Mouse (Mus musculus) hindbrain, embryonic 11.5 days (tissue): ENCODE measurements around the gene Fate1. TPM values are rescaled to one million over a fixed set of nuclear protein-coding genes. Genes with fewer than 3 reads are reported as not detected.

Experiments
- ATAC-seq: fragments of 200-750 bp; cut with Nextera tagmentation; 2 replicates; pipeline ENCODE4 v1.8.0; 2017; ENCODE audit warnings: mild to moderate bottlenecking, moderate TSS enrichment, moderate library complexity; ENCODE audit not compliant: low FRiP score
- DNase-seq: peaks from one replicate; pipeline ENCODE4 v3.0.0-alpha.2; 2015; ENCODE audit warnings: low spot score
- H3K27ac ChIP-seq: fragments of 300-500 bp; sonication (generic); 2 replicates; pipeline ENCODE4 v1.5.1; 2014; ENCODE audit warnings: mild to moderate bottlenecking, low read depth, low read length
- H3K27me3 ChIP-seq: fragments of 300-500 bp; sonication (generic); 2 replicates; pipeline ENCODE4 v1.6.1; 2014; ENCODE audit warnings: mild to moderate bottlenecking, low read length, moderate library complexity, mixed read lengths; ENCODE audit not compliant: control insufficient read depth, insufficient read depth
- H3K36me3 ChIP-seq: fragments of 300-500 bp; sonication (generic); 2 replicates; pipeline ENCODE4 v1.6.1; 2014; ENCODE audit warnings: mild to moderate bottlenecking, low read length, moderate library complexity, mixed read lengths; ENCODE audit not compliant: control insufficient read depth, insufficient read depth
- H3K4me1 ChIP-seq: fragments of 300-500 bp; sonication (generic); replicated peaks from 2 replicates; pipeline ENCODE4 v1.6.1; 2014; ENCODE audit warnings: low read length, mixed read lengths; ENCODE audit not compliant: control insufficient read depth, insufficient read depth
- H3K4me2 ChIP-seq: fragments of 300-500 bp; sonication (generic); replicated peaks from 2 replicates; pipeline ENCODE4 v1.6.1; 2014; ENCODE audit warnings: mild to moderate bottlenecking, low read depth, low read length
- H3K4me3 ChIP-seq: fragments of 300-500 bp; sonication (generic); 2 replicates; pipeline ENCODE4 v1.5.1; 2014; ENCODE audit warnings: low read depth, low read length
- H3K9ac ChIP-seq: fragments of 300-500 bp; sonication (generic); 2 replicates; pipeline ENCODE4 v1.6.1; 2014; ENCODE audit warnings: low read depth, low read length
- H3K9me3 ChIP-seq: fragments of 300-500 bp; sonication (generic); 2 replicates; pipeline ENCODE4 v1.6.1; 2016; ENCODE audit warnings: low read length; ENCODE audit not compliant: control insufficient read depth
- WGBS: fragments of 180-500 bp; shearing (Covaris S2); extraction: QIAGEN DNeasy Blood & Tissue Kit; methylation state at CpG from one replicate; pipeline ENCODE4 v1.1.7; 2014; 5-methylcytosine and 5-hydroxymethylcytosine counted together
- polyA plus RNA-seq: library from polyadenylated mRNA; unstranded; fragments of >200 nt; fragmentation: Nextera tagmentation; extraction: Ambion mirVana; gene quantifications from 2 replicates; pipeline ENCODE4 v1.2.1, GENCODE M21; 2014

Gene Fate1
- 0.26 TPM in 1 of 2 replicates, not detected in the other for polyA plus RNA-seq

- Histone ChIP-seq H3K4me2 (no peak within 1 kb of the TSS), H3K9me3 (no peaks in the 10 kb centered on the region), H3K4me3 (no peak within 1 kb of the TSS), H3K27ac (no peak within 1 kb of the TSS), H3K27me3 (no peaks in the 10 kb centered on the region), H3K4me1 (no peaks in the 10 kb centered on the region), H3K36me3 (no peaks in the 10 kb centered on the region), H3K9ac (no peak within 1 kb of the TSS)
- ATAC-seq = no peak
- WGBS = 78% methylated on average over 2 of the region's 2 CpGs
- DNase-seq = no peak
Observed at GRCm38 (mm10) chrX:71972686-71973085, at the start of gene Fate1. Fate1 (plus strand) TSS chrX:71972986.

DNA sequence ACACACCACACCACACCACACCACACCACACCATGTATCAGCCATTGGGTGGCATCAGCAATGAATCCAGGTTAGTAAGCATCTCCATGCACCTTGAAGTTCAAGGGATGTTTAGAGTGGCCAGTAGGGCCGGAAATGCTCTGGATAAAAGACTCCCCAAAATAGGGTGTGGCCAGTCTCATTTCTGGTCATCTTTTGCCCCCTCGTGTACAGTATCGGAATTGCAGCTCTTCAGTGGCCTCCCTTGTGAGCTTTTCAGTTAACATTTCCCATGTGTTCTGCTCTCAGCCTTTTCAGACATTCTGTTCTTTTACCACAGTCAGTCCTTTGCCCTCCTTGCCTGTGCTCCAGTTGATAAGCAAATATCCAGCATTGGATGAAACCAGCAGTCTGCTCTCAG lies 26.2 kb upstream of the Fate1 start:
- ATAC-seq = no peak

DNA sequence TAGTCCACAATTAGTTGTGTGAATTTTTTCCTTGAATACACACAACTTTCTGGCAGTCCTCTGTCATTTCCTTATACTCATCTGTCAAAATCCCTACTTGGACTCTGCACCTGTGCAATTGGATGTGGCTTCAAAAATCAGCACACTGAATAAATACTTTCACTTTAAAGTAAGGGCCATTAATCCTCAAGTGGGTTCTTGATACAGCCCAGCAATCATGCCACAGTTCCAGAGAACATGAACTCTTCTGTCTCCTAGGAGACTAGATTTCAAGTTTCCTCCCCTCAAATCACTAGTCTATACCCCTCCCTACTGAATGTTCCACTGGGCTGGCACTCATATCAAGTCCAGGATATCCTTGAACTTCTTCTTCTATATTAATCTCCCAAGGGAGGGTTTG lies 14.4 kb upstream of the Fate1 start:
- H3K36me3 ChIP-seq = no peaks in the 10 kb centered on the region
- H3K4me1 ChIP-seq = no peaks in the 10 kb centered on the region
- DNase-seq = no peak
- H3K27me3 ChIP-seq = no peaks in the 10 kb centered on the region
- no peak overlapping the region for H3K9ac ChIP-seq
- H3K9me3 ChIP-seq = no peaks in the 10 kb centered on the region
- no peak for ATAC-seq
- no peak overlapping the region for H3K4me2 ChIP-seq
- no peak overlapping the region for H3K27ac ChIP-seq
- no peak overlapping the region for H3K4me3 ChIP-seq

More for the DNA sequence above, 26.2 kb upstream of the Fate1 start:
- no peaks in the 10 kb centered on the region for H3K27me3 ChIP-seq
- H3K9me3 ChIP-seq = no peaks in the 10 kb centered on the region
- H3K4me3 ChIP-seq = no peak overlapping the region
- H3K9ac ChIP-seq = no peak overlapping the region
- H3K27ac ChIP-seq = no peak overlapping the region
- no peak overlapping the region for H3K4me2 ChIP-seq
- no peaks in the 10 kb centered on the region for H3K36me3 ChIP-seq
- 15% methylated on average over 3 of the region's 3 CpGs for WGBS
- H3K4me1 ChIP-seq = no peaks in the 10 kb centered on the region
- peak; percentile 70 for DNase-seq

GRCm38 (mm10) chrX:71962073-71963051 lies 10.4 kb upstream of the Fate1 start, which contains the start of gene Prrg3:
Prrg3 (plus strand) TSS chrX:71962624.
- Histone ChIP-seq H3K9ac (peak within 1 kb of the TSS; percentile 65), H3K4me3 (peak within 1 kb of the TSS; percentile 46), H3K4me1 (no peaks in the 10 kb centered on the region), H3K4me2 (peak within 1 kb of the TSS; percentile 66), H3K27ac (no peak within 1 kb of the TSS), H3K36me3 (no peaks in the 10 kb centered on the region), H3K9me3 (no peaks in the 10 kb centered on the region), H3K27me3 (no peaks in the 10 kb centered on the region)
- ATAC-seq = peak; percentile 94
- DNase-seq = peak; percentile 73
- WGBS = 15% methylated on average over 27 of the region's 72 CpGs

- H3K9ac ChIP-seq = peak overlapping the region; percentile 65
- H3K4me1 ChIP-seq = no peaks in the 10 kb centered on the region
- 30% methylated on average over 9 of the region's 9 CpGs for WGBS
- ATAC-seq (peak; percentile 33; the same call in 1 of the 2 replicates), DNase-seq (peak; percentile 10)
- no peaks in the 10 kb centered on the region for H3K9me3 ChIP-seq
- H3K27me3 ChIP-seq = no peaks in the 10 kb centered on the region
- no peak overlapping the region for H3K27ac ChIP-seq
- H3K36me3 ChIP-seq = no peaks in the 10 kb centered on the region
- H3K4me3 ChIP-seq = peak overlapping the region; percentile 46
- H3K4me2 ChIP-seq = peak overlapping the region; percentile 66
Observed at GRCm38 (mm10) chrX:71963275-71963912, 9.4 kb upstream of the Fate1 start.

GRCm38 (mm10) chrX:71968216-71968615 lies 4.6 kb upstream of the Fate1 start:
- Histone ChIP-seq H3K4me3 (no peak overlapping the region), H3K9ac (no peak overlapping the region), H3K36me3 (no peaks in the 10 kb centered on the region), H3K4me2 (no peak overlapping the region), H3K9me3 (no peaks in the 10 kb centered on the region), H3K27ac (no peak overlapping the region), H3K27me3 (no peaks in the 10 kb centered on the region), H3K4me1 (no peaks in the 10 kb centered on the region)
- no peak for ATAC-seq
- 100% methylated on average over 1 of the region's 1 CpGs for WGBS
- no peak for DNase-seq

DNA sequence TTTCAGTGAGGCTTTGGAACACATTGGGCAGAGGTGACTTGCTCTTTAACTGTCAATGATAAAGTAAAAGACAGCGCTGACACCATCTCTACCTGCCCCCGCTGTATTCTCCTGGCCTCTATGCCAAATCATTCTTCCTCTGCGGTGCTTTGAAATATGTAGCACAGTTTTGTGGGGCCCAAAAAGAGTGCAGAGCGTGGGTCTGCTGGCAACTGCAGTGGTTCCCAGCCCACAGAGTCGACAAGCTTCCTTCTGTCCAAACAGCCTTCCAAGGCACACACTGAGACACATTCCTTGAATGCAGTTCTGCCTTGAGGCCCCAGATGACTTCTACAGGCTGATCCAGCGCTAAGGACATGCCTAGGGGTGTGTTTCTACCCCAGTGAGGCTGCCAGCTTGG lies 4.0 kb upstream of the Fate1 start:
- Histone ChIP-seq H3K9me3 (no peaks in the 10 kb centered on the region), H3K4me1 (no peaks in the 10 kb centered on the region), H3K36me3 (no peaks in the 10 kb centered on the region), H3K4me2 (no peak overlapping the region), H3K27ac (no peak overlapping the region), H3K4me3 (no peak overlapping the region), H3K9ac (no peak overlapping the region), H3K27me3 (no peaks in the 10 kb centered on the region)
- ATAC-seq (no peak), DNase-seq (no peak)
- WGBS = 80% methylated on average over 6 of the region's 6 CpGs

- Histone ChIP-seq H3K4me2 (no peak overlapping the region), H3K27ac (no peak overlapping the region), H3K36me3 (no peaks in the 10 kb centered on the region), H3K9me3 (no peaks in the 10 kb centered on the region), H3K4me3 (no peak overlapping the region), H3K27me3 (no peaks in the 10 kb centered on the region), H3K4me1 (no peaks in the 10 kb centered on the region), H3K9ac (no peak overlapping the region)
- 71% methylated on average over 5 of the region's 5 CpGs for WGBS
- DNase-seq (no peak), ATAC-seq (no peak)
Observed at GRCm38 (mm10) chrX:71971325-71971724, 1.5 kb upstream of the Fate1 start.
